Mouse (Mus musculus) olfactory bulb, adult 2 months (tissue): ENCODE data around the gene Llph.

Source experiments
- CTCF ChIP-seq: fragments of 200-500 bp; IDR thresholded peaks from 2 replicates; pipeline ENCODE4 v1.5.1; 2012; ENCODE audit warnings: low read depth, mild to moderate bottlenecking, low read length, moderate library complexity; ENCODE audit not compliant: insufficient read depth
- POLR2A ChIP-seq: fragments of 200-500 bp; IDR thresholded peaks from 2 replicates; pipeline ENCODE4 v1.6.1; 2012; ENCODE audit warnings: mild to moderate bottlenecking, low read depth, low read length, moderate library complexity; ENCODE audit not compliant: insufficient read depth

DNA sequence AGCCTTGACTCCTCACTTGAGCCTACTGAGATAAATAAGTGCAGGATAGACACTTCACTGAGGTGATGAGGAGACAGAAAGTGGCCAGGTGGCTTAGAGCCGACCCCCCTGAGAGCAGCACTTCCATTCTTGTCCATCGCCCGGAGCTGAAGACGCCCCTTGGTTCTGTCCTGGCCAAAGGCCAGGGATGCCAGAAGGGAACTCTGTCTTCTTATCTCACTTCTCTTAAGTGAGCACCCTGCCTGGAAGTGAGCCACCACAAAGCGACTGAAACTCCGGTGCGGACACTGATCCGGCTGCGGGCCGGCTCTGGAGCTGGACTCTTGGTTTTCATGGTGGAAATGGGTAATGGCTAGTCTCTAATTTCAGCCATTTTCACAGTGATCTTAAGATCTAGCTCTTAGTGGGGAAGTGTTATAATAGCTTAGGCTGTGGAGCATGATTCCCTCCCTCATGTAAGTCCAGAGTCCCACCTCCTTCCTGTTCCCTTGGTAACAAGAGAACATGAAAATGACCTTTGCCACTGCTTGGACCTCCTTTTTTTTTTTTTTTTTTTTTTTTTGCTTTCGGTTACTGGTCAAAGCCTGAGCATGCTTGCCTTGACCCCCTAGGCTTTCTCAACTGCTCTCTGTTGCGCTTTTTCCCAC lies 52.7 kb downstream of the Llph start:
- TF ChIP-seq CTCF: no peak
- TF ChIP-seq POLR2A: no peak
